Mouse (Mus musculus) heart, postnatal 14 days (tissue): ENCODE measurements around the gene Lactbl1. TPM values are rescaled to one million over a fixed set of nuclear protein-coding genes. Genes with fewer than 3 reads are reported as not detected.

Source experiments
- DNase-seq, 2 experiments: peaks; one replicate each; pipeline ENCODE4 v3.0.0; 2021 to 2022
- intact Hi-C: fragments of 180-260 bp; cut with DNase I; formaldehyde crosslinking; loops from one replicate; pipeline ENCODE4 v1.15.1; 2025
- microRNA-seq, 2 experiments: library from miRNA; unstranded; fragments of <30 nt; microRNA quantifications; one replicate each; pipeline ENCODE4 v1.2.0; 2021 to 2022
- total RNA-seq, 2 experiments: library from RNA; stranded (reverse); gene quantifications; 2 replicates each; pipeline ENCODE4 v1.2.3; 2021

Lactbl1 gene
- total RNA-seq, 2 experiments from 2014 or later: not detected

DNA sequence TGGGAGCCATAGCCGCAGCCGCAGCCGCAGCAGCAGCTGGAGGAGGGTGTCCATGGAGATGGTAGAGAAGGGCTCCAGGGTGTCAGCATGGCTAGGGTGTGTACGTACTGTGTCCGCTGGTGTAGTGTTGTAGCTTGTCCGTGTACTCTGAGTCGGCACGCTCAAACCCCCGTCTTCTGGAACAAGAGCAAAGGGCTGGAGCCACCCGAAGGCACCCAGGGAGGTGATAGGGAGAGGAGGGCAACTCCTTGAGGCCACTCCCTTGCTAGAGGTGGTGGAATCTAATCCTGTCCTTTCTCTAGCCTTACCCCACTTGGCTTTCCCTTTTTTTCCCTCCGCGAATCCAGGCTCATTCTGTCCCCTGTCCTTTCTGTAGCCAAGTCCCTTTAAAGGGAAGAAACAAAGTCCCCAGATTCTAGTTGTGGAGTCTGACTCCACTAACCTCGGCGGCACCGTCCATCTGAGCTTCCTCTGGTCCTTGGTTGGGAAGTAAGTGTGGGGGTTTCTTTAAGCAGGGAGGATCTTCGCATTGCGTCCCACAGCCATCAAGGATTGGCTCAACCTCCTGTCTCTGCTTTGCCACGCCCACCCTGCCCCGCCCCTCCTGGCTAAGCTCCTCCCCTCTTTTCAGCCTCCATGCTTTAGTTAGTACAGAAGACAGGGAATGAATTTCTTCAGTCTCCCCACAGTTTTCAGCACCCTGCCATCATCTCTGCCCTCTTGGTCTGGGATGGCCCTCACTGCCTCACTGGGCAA is 50.1 kb downstream of the Lactbl1 start:
- intact Hi-C loops: no loop called here
- no peak for DNase-seq

DNA sequence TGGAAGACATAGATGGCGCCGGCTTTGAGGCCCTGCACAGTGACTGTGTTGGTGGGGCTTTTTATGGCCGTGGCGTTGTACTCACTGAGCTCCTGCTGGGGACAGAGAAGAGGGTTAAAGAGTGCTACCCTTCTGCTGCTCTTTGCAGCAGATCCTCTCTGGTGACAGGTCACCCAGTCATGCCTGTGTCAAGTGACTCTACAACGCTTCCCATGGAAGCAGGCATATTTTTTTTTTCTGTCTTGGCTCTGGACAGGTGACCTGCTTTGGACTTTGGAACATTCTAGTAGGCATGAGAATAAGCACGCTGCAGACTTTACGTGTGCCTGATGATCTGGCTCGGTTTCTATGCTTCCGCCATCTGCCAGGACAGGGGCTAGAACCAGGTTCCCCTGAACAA is 53.0 kb downstream of the Lactbl1 start:
- DNase-seq: no peak
- intact Hi-C loops: no loop called here

DNA sequence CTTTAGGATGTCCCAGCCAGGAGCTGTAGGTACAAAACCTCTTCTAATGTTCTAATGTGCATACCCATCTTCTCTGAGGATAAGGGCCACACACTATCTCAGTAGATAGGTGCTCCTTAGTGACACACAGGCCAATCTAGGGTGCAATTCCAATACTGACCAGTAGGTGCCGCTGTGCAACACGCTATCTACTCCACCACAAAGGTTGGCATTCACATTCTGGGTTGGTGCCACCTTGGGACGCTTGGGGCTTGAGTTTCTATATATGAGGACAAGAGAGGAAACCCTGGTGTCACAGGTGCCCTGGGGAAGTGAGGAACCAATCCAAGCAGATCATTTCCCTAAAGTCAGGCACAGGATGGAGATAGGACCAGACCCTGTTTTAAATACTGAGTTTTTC is 56.1 kb downstream of the Lactbl1 start:
- DNase-seq: peak; percentile 77 to 89
- intact Hi-C loops: loop anchor here (1.0 kb wide), 2 partner anchors 163 to 394 kb away; no protein-coding TSS in a partner anchor

- no peak for DNase-seq
- intact Hi-C loops: no loop called here
These were observed 56.8 kb downstream of the Lactbl1 start for GRCm38 (mm10) chr4:136679221-136679620.

DNA sequence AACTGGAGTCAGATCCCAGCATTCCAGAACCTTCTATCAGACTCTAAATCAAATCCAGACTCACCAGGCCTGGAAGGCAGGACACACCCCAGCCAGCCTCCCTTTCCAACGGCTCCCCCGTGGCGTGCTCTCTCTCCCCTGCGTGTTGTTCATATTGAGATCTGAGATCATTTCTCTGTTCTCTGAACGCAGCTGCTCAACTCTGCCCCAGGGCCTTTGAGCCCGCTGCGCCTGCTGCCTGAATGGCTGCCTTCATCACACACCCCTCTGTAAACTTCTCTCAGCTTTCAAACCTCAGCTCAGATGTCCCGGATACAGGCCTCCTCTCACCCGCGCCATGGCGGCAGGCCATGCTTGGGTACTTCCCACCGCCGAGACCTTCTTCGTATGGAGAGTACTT is 58.2 kb downstream of the Lactbl1 start:
- DNase-seq: no peak
- intact Hi-C loops: no loop called here

GRCm38 (mm10) chr4:136684485-136684884 is 62.1 kb downstream of the Lactbl1 start:
- intact Hi-C loops: no loop called here
- no peak for DNase-seq

- DNase-seq: no peak
- intact Hi-C loops: no loop called here
These were observed 63.0 kb downstream of the Lactbl1 start for GRCm38 (mm10) chr4:136685431-136685869.

DNA sequence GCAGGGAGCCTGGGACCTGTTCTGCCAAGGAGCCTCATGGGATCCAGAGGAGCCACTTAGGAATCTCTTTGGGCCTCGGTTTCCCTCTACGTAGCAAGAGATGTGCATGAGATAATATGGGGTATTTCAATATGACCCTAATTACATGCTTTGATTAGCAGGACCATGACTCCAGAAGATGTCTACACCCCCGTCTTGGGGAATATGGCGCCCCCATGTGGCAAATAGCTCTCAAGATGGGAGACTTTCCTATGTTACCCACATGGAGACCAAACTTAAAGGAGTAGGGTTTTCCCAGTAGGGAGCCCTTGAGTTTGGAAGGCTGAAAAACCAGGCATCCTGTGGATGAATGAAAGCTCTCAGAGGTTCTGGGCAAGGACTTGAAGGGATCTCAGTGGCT is 65.7 kb downstream of the Lactbl1 start:
- DNase-seq: no peak
- intact Hi-C loops: no loop called here

Small RNA genes within 50 kb of the gene (microRNA-seq; reads per million reads assigned to microRNA genes)
- 0 reads per million in 2 experiments for gene Gm22180

Other genes with a start within 250 kb of the Lactbl1 start
- not detected for gene Htr1d, start 199.1 kb upstream of the Lactbl1 start, total RNA-seq
- gene 6030445D17Rik, start 160.4 kb upstream of the Lactbl1 start, total RNA-seq: under 1 TPM; 0.41 to 0.79 TPM
- gene Luzp1, start 152.9 kb upstream of the Lactbl1 start, total RNA-seq: 10 to 100 TPM; 55.7 to 57.1 TPM
- 10 to 100 TPM; 33.5 to 37.6 TPM for gene Kdm1a, start 19.9 kb upstream of the Lactbl1 start, total RNA-seq
- not detected for gene Tex46, start 12.2 kb upstream of the Lactbl1 start, total RNA-seq
- 1 to 10 TPM in 1 of 2 experiments, under 1 TPM in 1; 0.81 to 1.1 TPM for gene Ephb2, start 213.4 kb downstream of the Lactbl1 start, total RNA-seq